Mouse (Mus musculus) 3T3-L1 (cell line): Measurements from ENCODE around the gene Adamts4.
A peak's percentile ranks its signal among the peaks of the same experiment; 100 is the strongest.

Source experiments
- DNase-seq: peaks from one replicate; pipeline ENCODE4 v3.0.0-alpha.2; 2015; ENCODE audit warnings: low read depth, low spot score

Gene Adamts4

DNA sequence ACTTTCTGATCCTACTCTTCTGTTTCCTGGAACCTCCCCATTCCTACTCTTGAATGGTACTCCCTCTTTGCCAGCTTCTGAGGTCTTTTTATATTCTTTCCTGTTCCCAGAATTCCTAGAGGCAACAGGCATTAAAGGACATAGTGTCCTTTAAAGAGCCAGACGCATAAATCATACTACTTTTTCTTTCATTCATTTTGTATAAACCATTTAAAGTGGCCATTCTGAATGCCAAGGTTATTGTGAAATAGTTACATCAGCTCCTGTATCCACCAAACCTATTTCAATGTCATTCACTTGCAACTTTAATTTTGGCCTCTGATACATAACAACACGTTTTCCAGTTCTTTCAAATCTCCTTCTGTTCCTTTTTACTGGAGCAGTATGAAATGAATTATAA lies 59.1 kb downstream of the Adamts4 start:
- DNase-seq, result peak; percentile 47
